Mouse (Mus musculus) heart, adult 2 months (tissue): ENCODE results near the gene Slc25a10.

ENCODE experiments used
- CTCF ChIP-seq: fragments of 200-600 bp; IDR thresholded peaks from 2 replicates; pipeline ENCODE4 v1.8.1; 2022; ENCODE audit warnings: antibody characterized with exemption, mild to moderate bottlenecking, moderate library complexity
- POLR2A ChIP-seq: fragments of 200-500 bp; IDR thresholded peaks from 2 replicates; pipeline ENCODE4 v1.6.1; 2011; ENCODE audit warnings: mild to moderate bottlenecking, low read depth, low read length, control low read depth; ENCODE audit not compliant: insufficient read depth

- peak; percentile 45; the same call in 1 of the 2 replicates for TF ChIP-seq POLR2A
- TF ChIP-seq CTCF, result peak; percentile 97
Measured at GRCm38 (mm10) chr11:120489054-120489761, 2.4 kb upstream of the Slc25a10 start.
